Mouse (Mus musculus): ENCODE results near the gene Itga2. TPM values are rescaled to one million over a fixed set of nuclear protein-coding genes. Genes with fewer than 3 reads are reported as not detected.

The Itga2 gene
- polyA plus RNA-seq, 1 experiment from 2014 or later = 1.6 TPM

DNA sequence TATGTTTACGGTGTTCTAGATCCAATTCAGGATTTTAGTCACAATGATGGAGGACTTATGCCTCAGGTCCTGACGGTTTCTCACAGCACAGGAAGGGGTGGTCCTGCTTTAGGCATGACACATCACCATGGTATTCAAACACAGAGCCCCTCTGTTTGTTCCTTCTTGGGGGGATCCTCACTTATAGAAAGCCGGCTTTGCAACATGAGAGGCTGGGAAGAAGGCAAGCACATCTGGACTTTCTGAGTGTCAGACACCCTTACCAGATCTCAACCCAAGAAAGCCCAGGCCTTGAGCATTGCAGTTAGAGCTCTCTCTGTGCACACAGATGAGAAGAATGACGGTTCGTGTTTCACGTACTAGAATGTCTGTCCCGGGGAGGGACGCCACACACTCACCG, 92.8 kb downstream of the Itga2 start:
- H3K27me3 ChIP-seq = no peaks in the 10 kb centered on the region
- H3K9ac ChIP-seq = no peak overlapping the region
- ATAC-seq = peak; percentile 66
- peak overlapping the region; percentile 46; the same call in 1 of the 2 replicates for H3K27ac ChIP-seq
- H3K9me3 ChIP-seq (replicated peaks) = no peaks in the 10 kb centered on the region
- H3K36me3 ChIP-seq (ENCODE audit: poor library complexity, severe bottlenecking) = no peaks in the 10 kb centered on the region
- H3K4me1 ChIP-seq = peaks cover 12% of the 10 kb centered on the region
- 69% methylated on average over 9 of the region's 9 CpGs for WGBS
- no peak overlapping the region for H3K4me3 ChIP-seq
- H3K4me2 ChIP-seq = no peak overlapping the region

DNA sequence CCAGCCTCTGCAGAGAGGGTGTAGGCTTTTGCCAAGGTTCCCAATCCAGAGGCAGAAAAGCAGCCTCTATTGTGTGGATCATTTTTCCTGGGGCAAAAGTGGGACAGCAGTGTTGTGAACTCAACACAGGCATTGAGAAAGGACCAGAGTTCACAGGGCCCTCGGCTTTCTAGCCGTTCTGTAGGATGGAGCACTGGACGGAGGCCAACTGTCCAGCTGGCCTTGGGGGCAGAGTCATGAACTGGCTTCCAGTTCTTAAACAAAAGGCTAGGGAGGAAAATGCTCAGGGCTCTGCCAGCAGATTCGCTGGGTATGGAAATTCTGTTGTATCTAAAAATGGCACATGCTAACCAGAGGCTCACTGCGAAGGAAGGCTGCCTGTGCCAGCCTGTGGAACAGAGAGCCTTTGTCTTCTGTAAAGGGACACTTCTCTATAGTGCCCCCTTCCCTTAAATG, 93.3 kb downstream of the Itga2 start:
- H3K9ac ChIP-seq = no peak overlapping the region
- peak overlapping the region; percentile 52 for H3K27ac ChIP-seq
- peak; percentile 91 for ATAC-seq
- no peak overlapping the region for H3K4me3 ChIP-seq
- no peak overlapping the region for H3K4me2 ChIP-seq
- 22% methylated on average over 5 of the region's 5 CpGs for WGBS
- H3K27me3 ChIP-seq = no peaks in the 10 kb centered on the region
- H3K4me1 ChIP-seq = peaks cover 12% of the 10 kb centered on the region
- no peaks in the 10 kb centered on the region for H3K9me3 ChIP-seq (replicated peaks)
- no peaks in the 10 kb centered on the region for H3K36me3 ChIP-seq (ENCODE audit: poor library complexity, severe bottlenecking)

DNA sequence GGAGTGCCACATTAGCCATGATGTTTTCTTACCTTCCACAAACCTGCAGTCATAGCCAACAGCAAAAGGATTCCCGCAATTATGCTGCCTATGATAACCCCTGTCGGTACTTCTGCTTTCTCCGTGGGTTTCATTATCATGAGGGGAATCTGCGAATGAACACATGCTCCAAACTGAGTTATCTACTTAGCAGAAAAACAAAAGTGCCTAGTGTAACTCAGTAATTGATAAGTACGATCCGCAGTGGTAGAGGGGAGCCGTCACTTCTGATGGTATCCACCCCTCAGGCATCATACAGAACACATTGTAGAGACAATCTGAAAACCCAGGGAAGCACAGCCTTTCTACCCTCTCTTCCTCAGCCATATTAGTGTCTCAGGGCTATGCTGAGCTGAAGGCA, 94.8 kb downstream of the Itga2 start:
- WGBS = 92% methylated on average over 7 of the region's 7 CpGs
- Histone ChIP-seq H3K4me3 (no peak overlapping the region), H3K27me3 (no peaks in the 10 kb centered on the region), H3K9me3 (replicated peaks) (no peaks in the 10 kb centered on the region), H3K27ac (no peak overlapping the region), H3K4me1 (peaks cover 12% of the 10 kb centered on the region), H3K36me3 (ENCODE audit: poor library complexity, severe bottlenecking) (no peaks in the 10 kb centered on the region), H3K4me2 (no peak overlapping the region), H3K9ac (no peak overlapping the region)
- no peak for ATAC-seq

DNA sequence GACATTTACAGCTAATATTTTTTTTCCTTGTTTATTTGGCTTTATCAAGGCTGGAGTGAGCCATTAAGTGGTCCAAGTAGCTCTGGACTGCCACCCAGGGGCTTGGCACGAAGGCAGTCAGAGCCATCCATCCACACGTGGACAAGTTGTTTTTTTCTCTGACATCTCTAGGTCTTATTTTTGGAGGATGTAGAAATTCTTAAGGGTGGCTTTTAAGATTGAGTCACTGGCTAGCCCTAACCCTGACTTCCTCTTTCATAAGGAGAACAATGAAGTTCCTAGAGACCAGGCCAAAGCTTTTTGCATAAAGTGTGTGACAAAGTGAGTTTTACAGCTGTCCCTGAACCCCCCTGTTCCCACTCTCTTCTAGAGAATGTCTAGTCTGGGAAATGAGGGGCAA, 97.3 kb downstream of the Itga2 start:
- H3K36me3 ChIP-seq (ENCODE audit: poor library complexity, severe bottlenecking) = peaks cover 14% of the 10 kb centered on the region; the same call in 1 of the 2 replicates
- 59% methylated on average over 2 of the region's 2 CpGs for WGBS
- H3K4me2 ChIP-seq = no peak overlapping the region
- no peaks in the 10 kb centered on the region for H3K27me3 ChIP-seq
- H3K27ac ChIP-seq = no peak overlapping the region
- H3K4me1 ChIP-seq = peaks cover 12% of the 10 kb centered on the region
- H3K9ac ChIP-seq = no peak overlapping the region
- no peak overlapping the region for H3K4me3 ChIP-seq
- no peak for ATAC-seq
- H3K9me3 ChIP-seq (replicated peaks) = no peaks in the 10 kb centered on the region

DNA sequence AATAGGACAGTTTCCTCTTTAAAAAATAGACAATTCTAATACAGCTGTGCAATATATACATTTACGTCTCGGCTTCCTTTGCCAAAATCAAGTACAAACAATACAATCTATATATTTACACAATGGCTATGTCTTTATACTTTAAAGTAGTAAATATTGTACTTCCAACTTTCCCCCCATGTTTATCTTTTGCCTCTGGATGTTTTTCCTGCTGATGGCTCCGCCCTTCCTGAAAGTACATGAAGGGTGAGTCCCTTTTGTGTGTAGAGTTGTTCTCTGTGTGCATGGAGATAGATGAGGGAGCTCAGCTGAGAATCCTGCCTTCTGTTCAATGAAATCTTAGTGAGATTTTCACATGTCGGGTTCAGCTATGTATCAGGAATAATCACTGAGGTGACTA, 98.5 kb downstream of the Itga2 start:
- no peak overlapping the region for H3K4me2 ChIP-seq
- no peaks in the 10 kb centered on the region for H3K9me3 ChIP-seq (replicated peaks)
- no peak overlapping the region for H3K27ac ChIP-seq
- peaks cover 2% of the 10 kb centered on the region for H3K4me1 ChIP-seq
- H3K27me3 ChIP-seq = no peaks in the 10 kb centered on the region
- peaks cover 17% of the 10 kb centered on the region for H3K36me3 ChIP-seq (ENCODE audit: poor library complexity, severe bottlenecking)
- no peak overlapping the region for H3K9ac ChIP-seq
- no peak for ATAC-seq
- WGBS = 90% methylated on average over 4 of the region's 4 CpGs
- H3K4me3 ChIP-seq = no peak overlapping the region

DNA sequence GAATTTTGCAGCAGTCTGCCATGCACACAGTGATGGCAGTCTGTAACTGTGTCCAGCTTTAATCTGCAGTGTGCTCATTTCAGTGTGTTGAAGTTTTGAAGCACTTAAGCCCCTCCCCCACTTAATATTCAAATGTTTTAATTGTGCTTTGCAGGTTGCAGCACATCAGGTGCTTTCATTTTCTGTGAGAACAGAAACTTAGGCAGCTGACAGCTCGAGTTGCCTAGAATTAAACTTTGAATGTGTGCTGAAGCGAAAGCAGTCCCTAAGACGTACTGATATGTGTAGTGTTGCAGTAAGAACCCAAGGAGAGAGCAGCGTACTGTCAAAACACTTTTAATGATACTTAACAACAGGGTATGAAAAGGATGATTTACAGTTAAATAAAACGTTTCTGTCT, 99.1 kb downstream of the Itga2 start:
- H3K27ac ChIP-seq = no peak overlapping the region
- H3K9me3 ChIP-seq (replicated peaks) = no peaks in the 10 kb centered on the region
- H3K4me2 ChIP-seq = no peak overlapping the region
- no peak for ATAC-seq
- H3K27me3 ChIP-seq = no peaks in the 10 kb centered on the region
- WGBS = 54% methylated on average over 5 of the region's 5 CpGs
- H3K4me1 ChIP-seq = no peaks in the 10 kb centered on the region
- peaks cover 23% of the 10 kb centered on the region for H3K36me3 ChIP-seq (ENCODE audit: poor library complexity, severe bottlenecking)
- H3K9ac ChIP-seq = no peak overlapping the region
- no peak overlapping the region for H3K4me3 ChIP-seq

DNA sequence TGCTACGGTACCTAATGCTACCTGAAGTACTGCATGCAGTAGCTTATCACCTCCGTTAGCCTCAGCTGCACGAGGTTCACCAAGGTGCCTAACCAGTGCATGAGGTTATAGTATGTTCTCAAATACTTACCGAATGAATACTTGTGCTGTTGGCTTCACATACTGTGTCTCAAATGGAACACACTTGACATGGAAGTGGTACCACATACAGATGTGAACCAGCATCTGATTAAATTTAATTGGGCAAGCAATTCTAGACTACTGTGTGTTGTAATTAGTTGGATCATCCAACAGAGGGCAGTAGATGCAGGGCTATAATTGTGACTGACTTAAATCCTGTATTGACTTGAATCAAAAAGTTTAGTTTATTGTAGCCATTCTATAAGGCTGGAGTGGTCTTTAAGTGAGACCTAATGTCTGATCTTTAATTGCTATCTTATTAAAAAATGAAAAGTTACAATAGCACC, 100.5 kb downstream of the Itga2 start:
- H3K4me1 ChIP-seq = no peaks in the 10 kb centered on the region
- H3K4me3 ChIP-seq = no peak overlapping the region

DNA sequence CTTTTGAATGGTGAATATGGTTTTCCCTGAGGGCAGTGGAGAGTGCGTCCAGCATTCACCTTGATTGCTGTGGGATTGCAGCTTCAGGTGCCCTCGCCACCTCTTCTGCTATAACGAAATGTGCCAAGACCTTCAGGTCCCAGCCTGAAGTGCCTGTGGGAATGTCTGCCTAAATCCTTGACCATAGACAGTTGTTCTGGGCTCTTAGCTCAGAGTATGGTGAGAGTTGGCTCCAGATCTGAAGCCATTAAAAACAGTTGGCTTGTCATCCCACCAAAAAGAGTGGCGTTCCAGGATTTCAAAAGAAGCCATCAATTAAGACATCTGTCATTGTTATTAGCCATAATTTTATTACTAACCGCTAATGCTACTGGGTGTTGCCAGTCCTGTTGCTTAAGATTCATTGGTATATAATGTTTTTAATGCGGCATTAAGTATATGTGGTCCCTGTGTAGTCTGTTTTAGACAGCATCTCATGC, 106.5 kb downstream of the Itga2 start:
- H3K27ac ChIP-seq = no peak overlapping the region
- H3K9me3 ChIP-seq (replicated peaks) = no peaks in the 10 kb centered on the region
- peaks cover 49% of the 10 kb centered on the region for H3K36me3 ChIP-seq (ENCODE audit: poor library complexity, severe bottlenecking)
- H3K4me2 ChIP-seq = no peak overlapping the region
- H3K9ac ChIP-seq = no peak overlapping the region
- H3K27me3 ChIP-seq = no peaks in the 10 kb centered on the region
- H3K4me3 ChIP-seq = no peak overlapping the region
- ATAC-seq = no peak
- no peaks in the 10 kb centered on the region for H3K4me1 ChIP-seq
- WGBS = 92% methylated on average over 6 of the region's 6 CpGs

More for the DNA sequence above, 100.5 kb downstream of the Itga2 start:
- peaks cover 35% of the 10 kb centered on the region for H3K36me3 ChIP-seq (ENCODE audit: poor library complexity, severe bottlenecking)
- H3K27me3 ChIP-seq = no peaks in the 10 kb centered on the region
- H3K4me2 ChIP-seq = no peak overlapping the region
- peak; percentile 69 for ATAC-seq
- WGBS = 86% methylated on average over 4 of the region's 4 CpGs
- H3K9me3 ChIP-seq (replicated peaks) = no peaks in the 10 kb centered on the region
- H3K27ac ChIP-seq = no peak overlapping the region
- no peak overlapping the region for H3K9ac ChIP-seq

DNA sequence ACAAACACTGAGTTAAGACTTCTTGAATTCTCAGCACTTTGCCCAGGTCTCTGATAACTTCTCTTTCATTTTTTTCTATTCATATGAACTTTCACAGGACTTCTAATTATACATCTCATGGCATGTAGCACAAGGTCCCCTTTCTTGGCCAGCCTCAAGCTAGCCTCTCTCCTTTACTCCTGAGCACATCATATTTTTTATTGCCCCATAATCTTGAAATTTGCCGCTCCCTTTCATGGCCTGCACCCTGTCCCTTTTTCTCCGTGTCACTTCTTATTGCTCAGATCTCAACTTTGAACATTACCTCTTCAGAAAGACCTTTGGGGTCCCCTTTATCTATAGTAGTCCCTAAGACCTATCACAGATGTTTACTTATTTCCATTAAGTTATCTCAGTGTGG, 109.0 kb downstream of the Itga2 start:
- Histone ChIP-seq H3K9ac (no peak overlapping the region), H3K9me3 (replicated peaks) (no peaks in the 10 kb centered on the region)

DNA sequence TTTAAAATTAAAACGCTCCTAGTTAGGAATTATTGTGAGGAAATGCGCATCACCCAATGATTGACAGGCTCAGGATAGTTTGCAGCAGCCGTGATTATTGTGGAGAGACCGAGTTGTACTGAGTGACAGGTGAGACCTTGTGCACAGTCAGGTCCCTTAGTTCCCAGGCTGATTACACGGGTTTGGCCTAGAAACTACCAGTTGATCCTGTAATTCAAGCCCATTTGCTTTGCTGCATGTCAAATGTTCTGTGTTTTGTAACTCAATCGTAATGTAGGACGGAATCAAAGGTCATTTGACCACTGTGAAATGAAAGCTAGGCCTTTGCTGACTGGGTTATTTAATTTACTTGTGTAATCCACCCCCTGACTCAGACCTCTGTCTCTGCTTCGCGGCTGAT, 113.4 kb downstream of the Itga2 start:
- no peak overlapping the region for H3K27ac ChIP-seq
- 28% methylated on average over 9 of the region's 9 CpGs for WGBS
- peak overlapping the region; percentile 75 for H3K4me3 ChIP-seq

More for the DNA sequence above, 109.0 kb downstream of the Itga2 start:
- Histone ChIP-seq H3K27me3 (no peaks in the 10 kb centered on the region), H3K4me3 (no peak overlapping the region), H3K36me3 (ENCODE audit: poor library complexity, severe bottlenecking) (peaks cover 37% of the 10 kb centered on the region), H3K4me2 (no peak overlapping the region), H3K27ac (no peak overlapping the region), H3K4me1 (peaks cover 10% of the 10 kb centered on the region)
- ATAC-seq = no peak
- 93% methylated on average over 2 of the region's 2 CpGs for WGBS

DNA sequence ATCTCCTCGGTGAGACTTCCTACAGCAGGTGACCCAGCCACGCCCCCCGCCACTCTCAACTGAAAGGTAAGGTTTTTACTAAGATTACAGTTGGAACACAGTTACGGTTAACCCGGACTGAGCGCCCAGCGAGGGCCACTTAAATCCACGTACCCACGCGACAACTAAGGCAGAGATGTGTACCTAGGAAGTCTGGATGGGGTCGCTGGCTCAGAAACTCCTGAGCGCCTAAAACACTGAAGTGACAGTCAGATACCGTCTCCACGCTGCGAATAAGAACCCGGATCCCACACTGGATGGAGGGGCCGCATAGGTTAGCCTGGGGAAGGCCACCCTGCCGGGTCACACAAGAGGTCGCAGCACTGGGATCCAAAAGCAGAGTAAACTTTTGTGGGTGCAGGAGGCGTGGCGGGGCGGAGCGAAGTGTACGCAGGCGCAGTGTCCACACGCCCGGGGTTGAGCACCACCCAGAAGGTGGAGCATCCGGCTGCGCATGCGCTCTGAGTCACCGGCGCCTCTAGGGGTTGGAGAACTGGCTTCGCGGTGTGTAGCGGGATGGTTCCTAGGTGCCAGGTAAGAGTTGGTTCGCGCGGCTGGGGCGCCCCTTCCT, 114.0 kb downstream of the Itga2 start, which contains the start of gene Mocs2:
TSS of gene Mocs2 (plus strand) at position 486 of the 610 bp plus-strand sequence.
- H3K9ac ChIP-seq = peak within 1 kb of the TSS; percentile 77

More for the DNA sequence above, 113.4 kb downstream of the Itga2 start:
- Histone ChIP-seq H3K4me2 (peak overlapping the region; percentile 78), H3K27me3 (no peaks in the 10 kb centered on the region), H3K9ac (peak overlapping the region; percentile 77), H3K36me3 (ENCODE audit: poor library complexity, severe bottlenecking) (peaks cover 13% of the 10 kb centered on the region; the same call in 1 of the 2 replicates), H3K9me3 (replicated peaks) (no peaks in the 10 kb centered on the region), H3K4me1 (peaks cover 16% of the 10 kb centered on the region)
- peak; percentile 79 for ATAC-seq

DNA sequence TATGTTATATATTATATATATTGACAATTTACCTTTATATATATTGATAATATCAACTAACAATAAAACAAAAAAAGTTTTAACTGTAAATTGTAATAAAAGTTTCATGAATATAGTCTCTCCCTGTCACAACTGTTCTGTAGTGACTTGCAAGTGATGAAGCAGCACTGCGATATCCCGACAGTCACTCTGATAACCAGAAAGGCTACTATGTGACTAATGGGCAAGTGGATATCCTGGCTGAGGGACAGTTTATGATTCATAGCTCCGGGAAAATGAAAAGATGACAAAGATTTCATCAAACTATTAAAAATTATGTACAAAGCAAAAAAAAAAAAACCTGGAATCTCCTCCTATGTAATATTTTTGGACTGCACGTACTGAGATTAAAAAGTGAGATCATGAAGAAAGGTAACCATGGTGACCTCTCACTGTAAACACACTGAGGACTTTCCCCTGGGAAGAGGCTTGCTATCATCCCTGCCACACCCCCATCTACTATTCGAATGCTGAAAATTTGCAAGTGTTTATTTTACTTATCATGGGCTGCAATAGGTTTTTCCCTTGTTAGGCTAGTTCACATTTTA, 122.2 kb downstream of the Itga2 start:
- no peak for ATAC-seq

More for the DNA sequence above, 114.0 kb downstream of the Itga2 start, which contains the start of gene Mocs2:
- H3K9me3 ChIP-seq (replicated peaks) = no peaks in the 10 kb centered on the region
- ATAC-seq = peak; percentile 98
- under 1% methylated on average over 35 of the region's 39 CpGs for WGBS
- peaks cover 9% of the 10 kb centered on the region; the same call in 1 of the 2 replicates for H3K36me3 ChIP-seq (ENCODE audit: poor library complexity, severe bottlenecking)
- no peaks in the 10 kb centered on the region for H3K27me3 ChIP-seq
- peaks cover 16% of the 10 kb centered on the region for H3K4me1 ChIP-seq
- H3K4me2 ChIP-seq = peak within 1 kb of the TSS; percentile 78
- no peak within 1 kb of the TSS for H3K27ac ChIP-seq
- H3K4me3 ChIP-seq = peak within 1 kb of the TSS; percentile 75

More for the DNA sequence above, 122.2 kb downstream of the Itga2 start:
- Histone ChIP-seq H3K9ac (no peak overlapping the region), H3K4me1 (no peaks in the 10 kb centered on the region), H3K27ac (no peak overlapping the region), H3K9me3 (replicated peaks) (no peaks in the 10 kb centered on the region), H3K27me3 (no peaks in the 10 kb centered on the region), H3K36me3 (ENCODE audit: poor library complexity, severe bottlenecking) (no peaks in the 10 kb centered on the region), H3K4me3 (no peak overlapping the region), H3K4me2 (no peak overlapping the region)
- WGBS = 88% methylated on average over 5 of the region's 5 CpGs
